ENCODE assay signal across 30 mouse cellular contexts in the genomic region with DNA sequence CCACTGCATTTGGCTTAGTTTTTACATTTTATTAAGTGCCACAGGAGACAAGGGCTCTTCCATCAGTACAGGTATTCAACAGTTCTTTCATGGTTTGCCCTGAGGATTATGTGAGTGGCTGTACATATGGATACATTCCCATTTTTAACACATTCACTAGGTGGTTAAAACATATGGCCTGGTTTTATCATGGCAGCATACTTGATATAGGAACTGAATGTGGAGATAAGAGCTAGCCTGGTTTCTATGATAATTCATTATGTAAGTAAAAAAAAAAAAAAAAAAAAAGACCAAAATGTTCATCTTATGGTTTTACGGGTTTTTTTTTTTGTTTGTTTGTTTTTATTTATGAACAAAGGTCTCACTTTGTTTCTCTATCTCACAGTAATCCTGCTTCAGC.
"Had no signal": no experiment of that assay in that cellular context is flagged by ENCODE, and none has a peak within 500 bp of the region (broad histone marks: within the 10 kb centered on the region; RNA-seq: fewer than 3 reads in every experiment).

No protein-coding gene starts in this region.

- H3K4me2 ChIP-seq: limb, embryonic 12.5 days; limb, embryonic 13.5 days; limb, embryonic 15.5 days; liver, embryonic 11.5 days; liver, embryonic 13.5 days; liver, embryonic 15.5 days; lung, embryonic 14.5 days; lung, embryonic 15.5 days; midbrain, embryonic 11.5 days; midbrain, embryonic 12.5 days; midbrain, embryonic 13.5 days; midbrain, embryonic 15.5 days; neural tube, embryonic 12.5 days; neural tube, embryonic 13.5 days had no signal

- H3K9me3 ChIP-seq: limb, embryonic 10.5 days; limb, embryonic 12.5 days; limb, embryonic 13.5 days; limb, embryonic 15.5 days; liver, embryonic 13.5 days; liver, embryonic 15.5 days; lung, embryonic 15.5 days; megakaryocyte, embryonic 14.5 days; midbrain, embryonic 10.5 days; midbrain, embryonic 12.5 days; midbrain, embryonic 13.5 days; midbrain, embryonic 15.5 days; neural tube, embryonic 12.5 days; neural tube, embryonic 13.5 days had no signal

- H3K27ac ChIP-seq: left cerebral cortex, adult 2 months; limb, embryonic 10.5 days; limb, embryonic 12.5 days; limb, embryonic 13.5 days; limb, embryonic 15.5 days; liver, embryonic 13.5 days; liver, embryonic 15.5 days; lung, embryonic 15.5 days; macrophage; midbrain, embryonic 10.5 days; midbrain, embryonic 12.5 days; midbrain, embryonic 13.5 days; midbrain, embryonic 15.5 days; neural tube, embryonic 12.5 days; neural tube, embryonic 13.5 days had no signal

- ATAC-seq: lung, postnatal 0 days; midbrain, embryonic 13.5 days; midbrain, embryonic 15.5 days; midbrain, embryonic 16.5 days had no signal

- DNase-seq: left cerebral cortex, postnatal 4 days; liver, embryonic 13.5 days; lung, adult 18-20 months; lung, adult 2 months; lung, embryonic 14.5 days; lung, postnatal 10 days; lung, postnatal 14 days; lung, postnatal 36 days; lung, postnatal 4 days; midbrain, embryonic 14.5 days had no signal

- H3K4me1 ChIP-seq: limb, embryonic 10.5 days; limb, embryonic 12.5 days; limb, embryonic 13.5 days; limb, embryonic 15.5 days; lung, embryonic 15.5 days; megakaryocyte, embryonic 14.5 days; midbrain, embryonic 10.5 days; midbrain, embryonic 12.5 days; midbrain, embryonic 13.5 days; midbrain, embryonic 15.5 days; neural tube, embryonic 12.5 days; neural tube, embryonic 13.5 days had no signal

- H3K4me3 ChIP-seq: left cerebral cortex, adult 2 months; limb, embryonic 10.5 days; limb, embryonic 12.5 days; limb, embryonic 13.5 days; limb, embryonic 15.5 days; liver, embryonic 13.5 days; liver, embryonic 15.5 days; lung, embryonic 15.5 days; megakaryocyte, embryonic 14.5 days; midbrain, embryonic 10.5 days; midbrain, embryonic 12.5 days; midbrain, embryonic 13.5 days; midbrain, embryonic 15.5 days; myocyte; neural tube, embryonic 12.5 days; neural tube, embryonic 13.5 days had no signal

- H3K27me3 ChIP-seq: limb, embryonic 12.5 days; limb, embryonic 13.5 days; limb, embryonic 15.5 days; liver, embryonic 13.5 days; liver, embryonic 15.5 days; lung, embryonic 15.5 days; megakaryocyte, embryonic 14.5 days; midbrain, embryonic 12.5 days; midbrain, embryonic 13.5 days; midbrain, embryonic 15.5 days; neural tube, embryonic 12.5 days; neural tube, embryonic 13.5 days had no signal

- H3K9ac ChIP-seq: limb, embryonic 12.5 days; limb, embryonic 13.5 days; limb, embryonic 15.5 days; liver, embryonic 13.5 days; liver, embryonic 15.5 days; lung, embryonic 14.5 days; lung, embryonic 15.5 days; midbrain, embryonic 12.5 days; midbrain, embryonic 13.5 days; midbrain, embryonic 15.5 days; neural tube, embryonic 12.5 days; neural tube, embryonic 13.5 days had no signal
